Mouse (Mus musculus) gastrocnemius, adult 8-10 months (tissue): ENCODE measurements around the gene Zfp131. TPM values are rescaled to one million over a fixed set of nuclear protein-coding genes. Genes with fewer than 3 reads are reported as not detected.
"Not testable (repeated sequence)": the region's sequence is repeated elsewhere in the genome, so short reads cannot be mapped to it uniquely, and the experiment has no call there.

Experiments used
- DNase-seq, 2 experiments: peaks; one replicate each; pipeline ENCODE4 v3.0.0; 2022; ENCODE audit warnings: low spot score in 2 of 2
- total RNA-seq, 4 experiments: library from RNA; stranded (reverse); gene quantifications; 2 replicates each; pipeline ENCODE4 v1.2.4; 2022

The Zfp131 gene
- total RNA-seq = 10 to 100 TPM; 19.8 to 24.7 (median 20.5) TPM

DNA sequence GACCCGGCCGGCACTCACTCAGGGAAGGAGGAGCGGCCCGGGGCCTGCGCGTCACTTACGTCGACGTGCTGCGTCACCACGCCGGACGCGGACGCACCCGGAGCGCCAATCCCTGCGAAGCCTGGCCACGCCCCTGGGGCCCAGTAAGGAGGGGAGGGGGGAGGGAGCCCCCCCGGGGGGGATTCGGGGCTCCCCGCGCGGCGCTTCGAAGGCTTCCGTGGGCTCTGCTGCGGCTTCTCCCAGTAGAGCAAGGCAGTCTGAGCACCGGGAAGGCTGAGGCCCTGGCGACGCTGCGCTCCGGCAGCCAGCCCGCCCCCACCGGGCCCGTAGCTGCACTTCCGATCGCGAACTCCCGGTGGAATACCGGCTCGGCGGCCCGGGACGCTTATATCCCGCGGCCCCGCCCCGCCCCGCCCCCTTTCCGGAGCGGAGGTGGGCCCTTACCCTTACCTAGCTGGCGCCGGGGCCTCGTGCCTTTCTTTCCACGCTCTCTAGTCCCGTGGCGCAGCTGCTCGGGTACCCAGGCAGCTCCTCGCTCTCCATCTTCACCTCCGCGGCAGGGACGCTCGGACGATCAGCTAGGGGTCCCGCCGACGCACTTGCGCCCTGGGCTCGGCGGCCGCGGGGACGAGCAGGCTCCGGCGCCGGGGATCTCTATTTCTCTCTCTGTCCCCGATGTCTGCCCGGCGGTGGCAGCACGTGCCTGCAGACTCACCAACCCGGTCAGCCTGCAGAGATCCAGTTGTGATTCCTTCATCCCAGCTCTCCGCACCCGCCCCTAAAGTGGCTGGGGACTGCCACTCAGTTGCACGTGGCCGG lies at the start of gene Zfp131:
Gene Zfp131 (minus strand): TSS at position 129 of the 819 bp plus-strand sequence.
- peak; percentile 85 to 94 for DNase-seq

DNA sequence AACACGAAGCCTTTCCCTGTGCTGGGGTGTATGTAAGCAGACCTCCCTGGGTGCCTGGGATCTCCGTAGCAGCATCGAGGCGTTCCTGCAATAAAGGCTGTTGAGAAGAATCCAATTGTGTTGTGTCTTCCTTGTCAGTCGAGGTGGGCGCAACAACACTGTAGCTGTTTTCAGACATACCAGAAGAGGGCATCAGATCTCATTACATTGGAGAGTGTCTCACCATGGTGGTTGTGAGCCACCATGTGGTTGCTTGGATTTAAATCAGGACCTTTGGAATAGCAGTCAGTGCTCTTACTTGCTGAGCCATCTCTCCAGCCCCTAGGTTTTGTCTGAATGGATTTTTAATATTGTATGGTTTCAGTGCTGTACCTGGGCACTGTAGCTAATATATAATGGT lies 49.3 kb upstream of the Zfp131 start:
- DNase-seq = not testable (repeated sequence)

DNA sequence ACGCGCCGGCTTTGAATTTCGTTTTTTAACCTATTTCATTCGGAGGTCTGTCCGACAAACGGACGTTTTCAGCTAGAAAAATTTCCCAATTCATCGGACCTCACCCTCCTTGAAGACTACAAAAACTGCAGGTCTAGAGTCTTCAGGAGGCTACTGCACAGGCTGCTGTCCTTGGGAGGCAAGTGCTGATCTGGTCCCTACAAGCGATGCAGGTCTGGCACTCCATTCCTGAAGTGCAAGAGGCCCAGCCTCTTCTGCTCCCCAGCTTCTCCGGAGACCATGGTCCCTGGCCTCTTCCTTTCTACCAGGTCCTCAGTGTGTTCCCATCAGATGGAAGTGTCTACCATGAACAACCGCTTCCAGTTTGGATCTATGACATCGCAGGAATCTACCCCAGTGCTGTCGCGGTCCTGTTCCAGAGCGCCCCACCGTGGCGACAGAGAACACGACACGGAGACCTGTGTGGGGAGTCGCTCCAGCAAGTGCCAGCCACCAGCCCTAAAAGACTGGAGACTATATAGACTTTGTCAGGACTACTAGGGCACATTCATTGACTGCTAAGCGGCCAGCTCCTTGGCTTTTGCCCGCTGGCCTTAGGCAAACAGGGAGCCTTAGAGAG lies 47.1 kb upstream of the Zfp131 start:
- peak in 1 of 2 experiments; percentile 7 for DNase-seq

DNA sequence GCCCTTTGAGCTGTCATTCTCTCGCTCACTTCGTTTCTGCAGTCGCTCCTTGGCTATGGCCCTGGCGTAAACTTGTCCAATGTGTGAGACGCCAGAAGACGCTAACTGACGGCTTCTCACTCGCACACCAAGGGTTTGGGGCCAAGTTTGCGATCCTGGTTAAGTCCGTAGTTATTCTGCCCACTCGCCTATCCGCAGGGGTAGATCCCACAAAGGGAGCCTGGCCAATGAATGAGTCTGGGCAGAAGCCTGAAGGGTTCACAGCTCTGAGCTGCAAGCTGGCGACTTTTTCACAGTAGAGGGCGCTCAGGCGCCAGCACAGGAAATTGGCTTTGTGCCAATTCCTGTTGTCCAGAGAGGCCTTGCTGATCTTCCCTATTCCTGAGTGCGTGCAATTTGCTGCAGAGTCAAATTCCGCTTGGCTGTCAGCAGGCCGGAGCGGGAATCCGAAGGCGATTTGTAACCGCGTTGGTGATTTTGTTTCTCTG lies 45.7 kb upstream of the Zfp131 start:
- DNase-seq = not testable (repeated sequence)

DNA sequence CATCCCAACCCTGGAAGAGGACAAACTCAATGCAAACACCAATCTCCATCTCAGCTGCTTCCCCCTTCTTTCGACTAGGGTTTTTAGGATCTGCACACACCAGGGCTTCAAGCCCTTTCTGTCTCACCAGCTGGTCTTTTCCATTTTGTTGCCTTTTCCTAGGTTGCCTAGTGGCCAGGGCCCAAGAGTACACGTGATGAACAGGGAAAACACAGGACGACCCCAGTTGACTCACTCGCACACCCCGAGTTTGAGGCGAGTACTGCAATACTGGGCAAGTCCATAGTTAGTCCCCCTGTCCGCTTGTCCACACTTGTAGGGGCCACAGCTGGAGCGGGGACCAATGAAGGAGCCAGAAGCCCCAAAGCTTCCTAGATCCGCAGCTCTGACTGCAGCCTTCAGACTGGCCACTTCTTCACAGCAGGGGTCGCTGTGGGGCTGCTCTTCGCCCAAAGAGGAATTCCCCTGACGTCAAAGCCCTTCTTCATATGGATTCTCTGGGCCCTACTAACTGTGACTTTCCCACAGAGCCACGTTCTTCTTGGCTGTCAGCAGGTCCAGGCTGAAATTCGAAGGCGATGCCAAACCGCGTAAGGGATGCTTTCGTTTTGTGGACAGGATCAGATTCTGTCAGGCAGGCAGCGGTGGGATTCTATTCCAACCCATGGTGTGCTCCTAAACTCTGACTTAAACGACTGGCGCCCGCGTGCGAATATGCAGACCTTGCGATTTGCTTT lies 44.8 kb upstream of the Zfp131 start, which contains the start of gene D13Ertd608e:
Gene D13Ertd608e (plus strand): TSS at position 687 of the 737 bp plus-strand sequence.
- not testable (repeated sequence) for DNase-seq

DNA sequence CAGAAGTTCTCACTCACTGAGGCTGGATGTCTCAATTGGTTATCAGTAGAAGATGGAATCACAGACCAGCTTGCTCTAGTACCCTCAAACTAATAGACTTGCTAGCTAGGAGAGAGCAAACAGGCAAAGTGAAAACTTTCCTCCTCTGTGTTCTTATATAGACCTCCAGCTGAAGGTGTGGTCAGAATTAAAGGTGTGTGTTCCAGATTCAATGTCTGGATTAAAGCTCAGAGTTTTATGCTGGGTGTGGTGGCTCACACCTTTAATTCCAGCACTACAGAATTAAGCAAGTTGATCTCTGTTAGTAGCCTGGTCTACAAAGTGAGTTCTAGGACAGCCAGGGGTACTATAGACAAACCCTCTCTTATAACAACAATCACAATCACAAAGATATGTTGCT lies 39.4 kb upstream of the Zfp131 start, which contains the start of gene AF067063:
Gene AF067063 (minus strand): TSS at position 101 of the 400 bp plus-strand sequence.
- DNase-seq = not testable (repeated sequence)

DNA sequence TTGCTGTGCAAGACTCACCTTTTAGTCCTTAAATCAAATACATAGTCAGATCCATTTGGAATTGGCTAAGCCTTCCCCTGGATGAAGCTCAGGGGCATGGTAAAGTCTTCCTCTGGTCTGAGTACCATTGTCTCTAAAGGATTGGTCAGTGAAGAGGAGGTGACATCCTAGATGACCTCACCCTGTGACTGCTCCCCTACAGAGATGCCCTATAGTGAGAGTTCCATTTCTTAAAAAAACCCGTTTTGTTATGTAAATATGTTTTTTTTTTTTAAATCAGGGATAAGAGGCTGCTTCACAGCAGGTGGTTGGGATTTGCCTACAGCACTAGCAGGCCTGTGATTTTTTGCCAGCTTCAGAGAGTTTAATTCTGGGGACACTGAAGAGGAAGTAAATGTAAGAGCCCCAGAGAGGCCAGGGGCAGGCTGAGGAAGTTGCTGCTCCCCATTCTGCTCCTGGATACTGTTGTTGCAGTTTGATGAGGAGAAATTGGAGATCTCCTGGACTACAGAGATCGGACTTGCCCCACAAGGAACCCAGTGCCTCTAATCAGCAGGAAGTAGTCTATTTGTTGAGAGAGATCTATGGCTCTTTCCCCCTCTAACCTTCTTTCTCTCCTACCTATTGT lies 27.0 kb upstream of the Zfp131 start:
- DNase-seq = no peak

- DNase-seq = no peak
Measured at GRCm38 (mm10) chr13:119816798-119817197, 26.1 kb upstream of the Zfp131 start.

- peak in 1 of 2 experiments; percentile 15 for DNase-seq
Measured at GRCm38 (mm10) chr13:119810031-119810430, 19.3 kb upstream of the Zfp131 start.

- no peak for DNase-seq
Measured at GRCm38 (mm10) chr13:119808937-119809336, 18.2 kb upstream of the Zfp131 start.

DNA sequence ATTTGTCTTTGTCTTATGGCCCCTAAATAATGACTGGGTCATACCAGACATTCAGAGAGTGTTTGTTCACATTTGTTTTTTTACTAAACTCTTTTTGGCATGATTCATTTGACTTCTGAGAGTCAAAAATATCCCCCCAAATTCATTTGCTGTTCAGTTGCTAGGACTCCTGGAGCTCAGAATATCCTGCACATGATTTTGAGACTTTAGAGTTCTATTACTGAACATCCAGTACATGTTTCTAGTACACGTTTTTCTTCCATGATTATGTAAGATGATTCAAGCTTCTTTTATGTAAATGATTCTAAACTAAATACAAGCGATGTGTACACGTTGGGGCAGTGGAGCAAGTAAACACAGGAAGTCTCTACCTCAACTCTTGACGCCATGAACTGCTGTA lies 7.0 kb upstream of the Zfp131 start:
- DNase-seq = no peak

DNA sequence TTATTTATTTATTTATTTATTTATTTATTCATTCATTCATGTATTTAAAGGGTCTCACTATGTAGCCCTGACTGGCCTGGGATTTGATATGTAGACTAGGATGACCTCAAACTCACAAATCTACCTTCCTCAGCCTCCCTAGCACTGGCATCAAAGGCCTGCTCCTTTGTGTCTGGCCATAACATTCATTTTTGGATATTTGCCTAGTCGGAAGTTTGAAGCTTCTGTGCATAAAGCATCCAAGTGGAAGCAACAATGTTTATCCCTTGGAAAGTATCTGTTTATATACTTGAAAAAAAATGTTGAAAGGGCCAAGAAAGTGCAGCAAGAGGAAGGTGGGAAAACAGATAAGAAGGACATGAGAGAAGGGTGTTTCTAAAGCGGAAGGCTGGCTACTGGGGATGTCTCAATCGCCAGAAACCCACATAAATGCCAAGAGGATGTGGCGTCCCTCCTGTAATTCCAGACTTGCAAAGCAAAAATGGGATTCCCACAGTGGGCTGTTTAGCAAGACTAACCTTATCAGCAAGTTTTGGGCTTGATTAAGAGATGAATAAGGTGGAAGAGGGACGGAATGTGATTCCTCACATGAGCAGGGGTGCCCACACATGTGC lies 2.2 kb upstream of the Zfp131 start:
- DNase-seq = no peak

GRCm38 (mm10) chr13:119791580-119792135 lies 969 bp upstream of the Zfp131 start:
- DNase-seq = no peak

- DNase-seq = peak; percentile 62 to 70
Measured at GRCm38 (mm10) chr13:119789851-119790717, 605 bp downstream of the Zfp131 start.

DNA sequence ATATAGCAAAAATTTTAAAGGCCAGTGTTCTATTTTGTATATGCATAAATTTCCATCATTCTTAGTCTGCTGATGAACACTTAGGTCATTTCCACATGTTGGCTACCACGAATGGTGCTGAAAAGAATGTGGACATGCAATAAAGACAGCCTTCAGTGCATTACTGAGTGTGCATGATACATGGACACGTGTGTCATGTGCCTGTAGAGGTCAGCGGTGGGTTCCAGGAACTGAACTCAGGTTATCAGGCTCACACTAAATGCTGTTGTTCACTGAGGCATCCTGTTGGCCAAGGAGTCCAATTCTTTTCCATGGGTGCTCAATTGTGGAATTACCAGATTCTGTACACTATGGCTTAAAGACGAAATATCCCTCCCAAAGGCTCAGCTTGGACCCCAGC lies 7.1 kb downstream of the Zfp131 start:
- DNase-seq = no peak

GRCm38 (mm10) chr13:119768541-119768940 lies 22.1 kb downstream of the Zfp131 start:
- no peak for DNase-seq

GRCm38 (mm10) chr13:119766480-119766879 lies 24.2 kb downstream of the Zfp131 start:
- DNase-seq = no peak

GRCm38 (mm10) chr13:119756831-119757230 lies 33.9 kb downstream of the Zfp131 start:
- no peak for DNase-seq

DNA sequence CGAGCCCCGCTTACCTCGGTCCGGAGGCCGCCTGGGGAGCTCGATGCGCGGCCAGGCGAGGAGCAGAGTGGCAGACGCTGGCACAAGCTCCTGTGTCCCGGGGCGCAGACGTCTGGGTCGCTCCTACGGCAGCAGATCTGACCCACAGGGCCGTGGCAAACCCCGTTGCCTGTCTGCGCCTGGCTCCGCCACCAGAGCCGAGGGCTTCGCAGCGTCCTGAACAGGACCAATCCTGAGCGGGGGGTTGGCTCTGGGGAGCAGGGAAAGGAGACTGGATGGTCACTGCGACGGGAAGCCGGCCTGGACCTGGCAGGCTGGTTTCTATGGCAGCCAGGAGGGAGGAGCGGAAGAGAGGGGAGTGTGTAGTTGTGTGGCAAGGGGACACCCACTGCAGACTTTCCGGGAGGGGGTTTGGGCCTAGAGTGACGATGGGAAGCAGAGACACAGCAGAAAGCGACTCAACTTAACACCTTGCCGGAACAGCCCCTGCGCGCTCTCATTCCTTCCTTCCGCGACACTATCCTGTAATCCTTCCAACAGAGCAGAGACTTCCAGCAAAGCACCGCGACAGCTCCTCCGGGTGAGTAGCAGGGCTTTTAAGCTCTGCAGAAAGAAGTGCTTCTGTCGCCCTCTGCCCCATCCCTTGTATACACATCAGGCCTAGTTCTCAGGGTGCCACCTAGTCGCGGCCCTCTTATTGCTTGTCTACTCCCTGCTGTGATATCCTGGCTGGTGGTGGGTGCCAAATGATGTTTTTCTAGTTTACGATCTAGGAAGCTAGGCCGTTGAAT lies 34.8 kb downstream of the Zfp131 start, which contains the start of gene Nim1k:
Gene Nim1k (minus strand): TSS at position 202 of the 791 bp plus-strand sequence.
- DNase-seq = peak; percentile 56 to 76
